Comparison of ENCODE assay signal across 8 mouse cellular contexts in genomic region chr9:123523676-123524075, GRCm38 (mm10). TPM values are rescaled to one million over a fixed set of nuclear protein-coding genes. Genes with fewer than 3 reads are reported as not detected.
DNase-seq lines count a peak whose midpoint lies in the region; TF ChIP-seq lines count a peak whose summit lies in the region.

No protein-coding gene starts in this region.

- H3K36me3 ChIP-seq in thymus, adult 2 months (ENCODE audit: control insufficient read depth, insufficient read depth, low read length) = peaks cover 9% of the 10 kb centered on the region; the same call in 1 of the 2 replicates

- TF ChIP-seq CTCF in thymus, adult 2 months (IDR thresholded peaks at IDR 0.05; ENCODE audit: borderline replicate concordance, control insufficient read depth, extremely low read depth, insufficient read depth, low read length, poor library complexity) = peak; percentile 18; the same call in 1 of the 2 replicates

- no peak overlapping the region for H3K27ac ChIP-seq in thymus, adult 2 months (ENCODE audit: control insufficient read depth, insufficient read depth, low read length)

- 39% methylated on average over 3 of the region's 3 CpGs for WGBS in thymus, adult 2 months

- H3K27me3 ChIP-seq in thymus, adult 2 months (ENCODE audit: control insufficient read depth, insufficient read depth, low read length) = no peaks in the 10 kb centered on the region

- H3K4me3 ChIP-seq in thymus, adult 2 months (ENCODE audit: control insufficient read depth, insufficient read depth, low read length) = no peak overlapping the region

- H3K4me1 ChIP-seq in thymus, adult 2 months (replicated peaks; ENCODE audit: control insufficient read depth, insufficient read depth, low read length) = peaks cover 21% of the 10 kb centered on the region

- peak; percentile 32 for DNase-seq in cerebellum, adult 9-11 months
- DNase-seq in cerebellum, adult 8-10 months = no peak
- peak; percentile 38 for DNase-seq in left cerebral cortex, postnatal 4 days
- DNase-seq in left cerebral cortex, postnatal 36 days (ENCODE audit: low spot score in 2 of 2) = no peak
- peak; percentile 59 for DNase-seq in R1 (ENCODE audit: low read depth, low spot score)
- DNase-seq in kidney, postnatal 4 days = peak; percentile 53 to 64
- peak; percentile 51 for DNase-seq in thymus, adult 2 months
- no peak for DNase-seq in layer of hippocampus, postnatal 14 days (ENCODE audit: low spot score in 2 of 2)

- no peak for TF ChIP-seq POLR2A in thymus, adult 2 months (IDR thresholded peaks at IDR 0.05; ENCODE audit: control insufficient read depth, extremely low read depth, insufficient read depth, low read length, poor library complexity)

- intact Hi-C loops in left cerebral cortex, postnatal 4 days (cut with DNase I) = loop anchor here (2.0 to 10.0 kb wide), 4 partner anchors 75 to 365 kb away; partner anchors contain the start of genes Lars2 and Tmem158
- intact Hi-C loops in left cerebral cortex, postnatal 36 days (cut with DNase I) = loop anchor here (10.0 kb wide), 1 partner anchor 369 kb away; the partner anchor contains the start of gene Clec3b

RNA-seq across cellular contexts. Expression of gene Sacm1l, which starts 5.9 kb away (rescaled TPM):
- 10 to 100 TPM; 43.3 to 46.6 TPM for total RNA-seq in left cerebral cortex, postnatal 4 days (2021)
- 10 to 100 TPM; 52.8 to 60.8 TPM for total RNA-seq in left cerebral cortex, postnatal 36 days (2021)
- polyA plus RNA-seq in thymus, adult 2 months (2012; rRNA removed) = 8.1 and 8.6 TPM in 2 replicates
- total RNA-seq in layer of hippocampus, postnatal 14 days (2021) = 10 to 100 TPM; 47.5 to 52.2 TPM

RNA-seq across cellular contexts. Expression of gene Limd1, which starts 45.2 kb away (rescaled TPM):
- 10 to 100 TPM in 1 of 2 experiments, 1 to 10 TPM in 1; 9.5 to 10.2 TPM for total RNA-seq in left cerebral cortex, postnatal 4 days (2021)
- total RNA-seq in left cerebral cortex, postnatal 36 days (2021) = 1 to 10 TPM; 6.2 to 6.8 TPM
- 56.4 and 59.1 TPM in 2 replicates for polyA plus RNA-seq in thymus, adult 2 months (2012; rRNA removed)
- 10 to 100 TPM in 1 of 2 experiments, 1 to 10 TPM in 1; 8.2 to 11.3 TPM for total RNA-seq in layer of hippocampus, postnatal 14 days (2021)

Comparison
In these comparisons a context has a peak if more than half of its experiments do, and no peak if none do; other contexts are left out.
1. DNase-seq: peak in cerebellum, adult 9-11 months (single experiment), left cerebral cortex, postnatal 4 days (single experiment), R1 (single experiment), kidney, postnatal 4 days (2 of 2) and thymus, adult 2 months (single experiment); none in cerebellum, adult 8-10 months (single experiment), left cerebral cortex, postnatal 36 days (0 of 2) and layer of hippocampus, postnatal 14 days (0 of 2).